Mouse (Mus musculus): ENCODE data around the gene Pih1d2.
"Not testable (repeated sequence)": the region's sequence is repeated elsewhere in the genome, so short reads cannot be mapped to it uniquely, and the experiment has no call there.

Pih1d2 gene

GRCm38 (mm10) chr9:50617794-50618330 lies 741 bp downstream of the Pih1d2 start:
- DNase-seq (ENCODE audit: low spot score): no peak

- DNase-seq (ENCODE audit: low spot score): not testable (repeated sequence)
Measured at GRCm38 (mm10) chr9:50630903-50631302, 13.8 kb downstream of the Pih1d2 start.

GRCm38 (mm10) chr9:50632016-50632688 lies 15.0 kb downstream of the Pih1d2 start:
- no peak for DNase-seq (ENCODE audit: low spot score)

- DNase-seq (ENCODE audit: low spot score): no peak
Measured at GRCm38 (mm10) chr9:50633059-50633458, 15.9 kb downstream of the Pih1d2 start.

- DNase-seq (ENCODE audit: low spot score): no peak
Measured at GRCm38 (mm10) chr9:50634270-50634669, 17.1 kb downstream of the Pih1d2 start.

GRCm38 (mm10) chr9:50646826-50647370 lies 29.8 kb downstream of the Pih1d2 start:
- DNase-seq (ENCODE audit: low spot score): no peak

GRCm38 (mm10) chr9:50650503-50650902 lies 33.4 kb downstream of the Pih1d2 start:
- DNase-seq (ENCODE audit: low spot score): no peak

GRCm38 (mm10) chr9:50658391-50658790 lies 41.3 kb downstream of the Pih1d2 start:
- no peak for DNase-seq (ENCODE audit: low spot score)

GRCm38 (mm10) chr9:50658941-50659388 lies 41.8 kb downstream of the Pih1d2 start:
- no peak for DNase-seq (ENCODE audit: low spot score)

GRCm38 (mm10) chr9:50659392-50660217 lies 42.5 kb downstream of the Pih1d2 start, which contains the start of gene Dlat:
Dlat (minus strand) TSS chr9:50659780.
- peak; percentile 79 for DNase-seq (ENCODE audit: low spot score)

GRCm38 (mm10) chr9:50660431-50660830 lies 43.3 kb downstream of the Pih1d2 start:
- no peak for DNase-seq (ENCODE audit: low spot score)

GRCm38 (mm10) chr9:50664826-50665225 lies 47.7 kb downstream of the Pih1d2 start:
- no peak for DNase-seq (ENCODE audit: low spot score)

- DNase-seq (ENCODE audit: low spot score): no peak
Measured at GRCm38 (mm10) chr9:50666442-50666841, 49.3 kb downstream of the Pih1d2 start.

- DNase-seq (ENCODE audit: low spot score): no peak
Measured at GRCm38 (mm10) chr9:50667579-50668498, 50.7 kb downstream of the Pih1d2 start.

GRCm38 (mm10) chr9:50670690-50671089 lies 53.6 kb downstream of the Pih1d2 start:
- peak; percentile 27 for DNase-seq (ENCODE audit: low spot score)

Measured in ovary, postnatal 14 days (tissue).